Mouse (Mus musculus): ENCODE data around the gene C1qtnf7.

The C1qtnf7 gene

DNA sequence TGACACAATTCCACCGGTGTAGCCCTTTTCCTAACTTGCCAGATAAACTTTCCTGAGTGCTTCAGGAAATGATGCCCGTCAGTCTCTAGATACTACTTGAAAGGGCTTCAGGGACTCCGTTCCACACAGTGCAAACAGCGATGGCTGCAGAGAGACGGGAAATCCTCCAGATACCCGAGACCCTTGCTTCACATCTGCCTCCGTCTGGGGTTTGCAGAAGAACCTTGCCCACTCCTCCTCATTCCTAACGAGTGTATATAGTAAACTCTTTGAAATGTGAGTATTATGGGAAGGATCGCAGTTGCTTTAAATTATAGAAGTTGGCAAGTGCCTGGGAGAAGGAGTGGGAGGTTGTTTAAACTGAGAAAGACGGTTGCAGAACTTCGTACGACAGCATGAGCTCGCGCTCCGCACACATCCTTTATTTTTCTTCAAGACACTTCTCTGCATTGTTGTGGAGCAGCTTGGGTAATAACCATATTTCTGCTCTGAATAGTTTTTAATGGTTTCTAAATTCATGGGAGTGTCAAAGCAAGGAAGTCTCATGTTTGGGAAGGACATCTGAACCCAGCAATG lies at the start of gene C1qtnf7:
Gene C1qtnf7, plus strand, starts transcription at position 138 of the 576 bp plus-strand sequence.
- no peak for DNase-seq (ENCODE audit: low spot score in 2 of 2)

DNA sequence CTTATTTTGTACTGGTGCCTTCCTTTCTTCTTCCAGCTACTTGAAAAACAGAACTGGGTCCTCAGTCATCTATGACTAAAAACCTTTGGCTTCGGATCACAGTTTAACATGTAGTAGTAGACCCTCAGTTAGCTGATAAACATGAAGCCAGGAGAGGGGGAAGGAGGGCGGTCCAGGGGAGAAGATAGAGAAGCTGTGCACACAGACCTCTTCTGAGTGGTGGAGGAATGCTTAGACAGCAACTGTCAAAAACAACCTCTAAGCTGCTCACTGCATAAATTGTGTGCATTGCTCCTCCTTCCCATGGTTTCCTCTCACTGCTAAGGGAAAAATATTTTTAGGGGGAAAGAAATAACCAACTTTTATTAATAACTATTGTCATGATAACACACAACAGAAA lies 48.6 kb upstream of the C1qtnf7 start:
- DNase-seq (ENCODE audit: low spot score in 2 of 2): no peak

DNA sequence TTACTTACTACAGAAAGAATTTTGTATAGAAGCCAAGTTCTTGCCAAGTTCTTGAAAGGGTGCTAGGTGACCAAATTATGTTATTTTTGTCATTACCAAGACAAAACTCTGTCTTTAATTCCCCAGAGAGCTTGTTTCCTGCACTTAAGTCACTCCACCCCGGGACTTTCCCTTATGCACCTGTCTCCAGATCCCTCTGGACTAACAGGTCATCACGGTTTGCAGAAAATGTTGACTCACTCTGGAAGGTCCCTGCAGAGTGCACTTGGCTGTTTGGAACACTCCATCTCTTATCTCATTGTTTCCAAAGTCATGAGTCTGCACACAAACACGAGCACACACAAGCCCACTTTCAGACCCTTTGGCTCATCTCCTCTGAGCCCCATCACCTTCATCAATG lies 48.1 kb upstream of the C1qtnf7 start:
- DNase-seq (ENCODE audit: low spot score in 2 of 2): no peak

DNA sequence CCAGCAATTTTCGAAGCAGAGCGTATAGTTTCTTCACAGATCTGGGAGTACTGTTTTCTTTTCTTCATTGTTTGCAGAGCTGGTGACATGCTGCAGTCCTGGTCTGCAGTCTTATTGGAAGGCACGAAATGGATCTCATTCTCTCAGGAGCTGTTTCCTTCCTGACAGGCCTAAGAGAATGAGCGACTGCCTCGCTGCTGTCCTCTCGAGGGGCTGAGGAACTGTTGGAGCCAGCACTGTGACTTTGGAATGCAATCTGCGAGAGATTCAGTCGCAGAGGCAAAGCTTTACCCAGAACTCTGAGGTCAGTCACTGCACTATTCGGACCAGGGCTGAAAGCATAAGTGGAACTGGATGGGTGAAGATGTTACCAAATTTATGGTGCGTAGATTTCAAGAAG lies 46.4 kb upstream of the C1qtnf7 start:
- no peak for DNase-seq (ENCODE audit: low spot score in 2 of 2)

DNA sequence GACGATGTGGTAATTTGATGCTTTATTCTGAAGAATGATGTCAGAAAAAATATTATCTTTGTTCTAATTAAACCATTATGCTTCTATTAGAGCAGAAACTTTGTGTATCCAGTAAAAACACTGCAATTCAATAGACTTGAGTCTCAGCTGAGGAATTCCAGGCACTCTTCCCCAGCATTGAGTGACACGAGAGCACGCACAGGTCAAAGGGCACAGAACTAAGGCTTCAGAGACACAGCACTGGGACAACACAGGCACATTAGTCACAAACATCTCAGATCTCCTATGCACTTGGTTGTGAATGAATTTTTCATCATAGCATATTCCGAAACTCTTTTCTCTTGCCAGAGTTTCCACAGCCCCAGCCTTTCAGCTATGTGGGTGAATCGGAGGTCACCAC lies 37.4 kb upstream of the C1qtnf7 start:
- no peak for DNase-seq (ENCODE audit: low spot score in 2 of 2)

DNA sequence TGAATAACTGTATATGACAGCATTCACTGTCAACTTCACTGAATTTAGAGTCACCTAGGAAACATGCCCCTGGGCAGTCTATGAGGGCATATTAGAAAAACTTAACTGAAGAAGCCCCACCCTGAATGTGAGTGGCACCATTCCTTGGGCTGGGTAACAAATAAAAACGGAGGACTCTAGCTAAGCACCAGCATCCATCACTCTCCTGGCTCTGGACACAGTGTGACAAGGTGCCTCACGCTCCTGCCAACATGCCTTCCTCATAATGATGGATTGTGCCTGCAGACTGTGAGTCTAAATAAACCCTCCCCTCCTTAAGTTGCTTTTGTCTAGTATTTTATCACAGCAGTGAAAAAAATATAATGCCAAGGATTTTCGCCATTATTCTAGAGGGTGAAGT lies 35.3 kb upstream of the C1qtnf7 start:
- DNase-seq (ENCODE audit: low spot score in 2 of 2): no peak

DNA sequence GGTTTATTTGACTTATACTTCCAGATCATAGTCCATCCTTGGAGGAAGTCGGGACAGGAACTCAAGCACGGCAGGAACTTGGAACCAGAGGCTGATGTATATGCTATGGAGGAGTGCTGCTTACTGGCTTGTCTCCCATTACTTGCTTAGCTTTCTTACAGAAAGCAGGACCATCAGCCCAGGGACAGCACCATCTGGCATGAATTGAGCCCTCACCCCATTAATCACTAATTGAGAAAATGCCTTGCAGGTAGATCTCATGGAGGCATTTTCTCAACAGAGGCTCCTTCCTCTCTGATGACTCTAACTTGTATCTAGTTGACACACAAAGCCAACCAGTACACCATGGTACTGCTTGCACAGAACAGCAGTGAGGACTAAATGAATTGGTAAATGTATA lies 34.6 kb upstream of the C1qtnf7 start:
- DNase-seq (ENCODE audit: low spot score in 2 of 2): no peak

DNA sequence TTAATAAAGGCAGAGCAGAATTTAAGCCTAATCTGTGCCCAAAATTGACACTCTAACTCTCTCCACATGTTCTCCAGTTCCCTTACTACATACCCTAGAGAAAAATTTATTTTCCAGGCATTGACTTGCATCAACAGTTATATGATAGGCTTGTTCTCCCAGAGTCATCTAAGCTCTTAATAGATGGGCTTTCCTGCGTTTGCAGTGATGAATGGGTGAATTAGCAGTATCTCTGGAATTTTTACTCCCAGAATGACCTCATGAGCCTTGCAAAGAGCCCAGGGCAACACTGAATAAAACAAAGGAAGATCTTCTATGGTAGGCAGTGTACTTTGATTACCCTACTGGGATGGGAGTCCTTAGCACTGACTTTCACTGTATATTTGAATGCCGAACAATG lies 33.5 kb upstream of the C1qtnf7 start:
- DNase-seq (ENCODE audit: low spot score in 2 of 2): no peak

DNA sequence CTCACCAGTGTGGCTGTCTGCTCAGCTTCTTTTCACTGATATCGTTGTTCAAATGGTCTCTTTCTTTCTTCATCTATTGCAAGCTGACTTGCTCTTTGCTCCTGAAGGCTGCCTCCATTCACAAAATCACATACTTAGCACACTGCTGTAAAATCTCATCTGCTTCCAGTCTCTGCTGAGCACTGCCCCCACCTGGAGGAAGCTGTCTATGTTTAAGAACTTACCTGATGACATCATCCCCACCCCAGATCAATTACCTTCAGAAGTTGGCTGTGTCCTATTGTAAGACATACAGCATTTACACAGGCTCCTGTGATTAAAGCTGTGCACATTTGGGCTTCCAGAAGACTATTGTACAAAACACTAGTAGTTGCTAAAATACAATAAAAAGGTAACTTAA lies 13.5 kb upstream of the C1qtnf7 start:
- DNase-seq (ENCODE audit: low spot score in 2 of 2): no peak

DNA sequence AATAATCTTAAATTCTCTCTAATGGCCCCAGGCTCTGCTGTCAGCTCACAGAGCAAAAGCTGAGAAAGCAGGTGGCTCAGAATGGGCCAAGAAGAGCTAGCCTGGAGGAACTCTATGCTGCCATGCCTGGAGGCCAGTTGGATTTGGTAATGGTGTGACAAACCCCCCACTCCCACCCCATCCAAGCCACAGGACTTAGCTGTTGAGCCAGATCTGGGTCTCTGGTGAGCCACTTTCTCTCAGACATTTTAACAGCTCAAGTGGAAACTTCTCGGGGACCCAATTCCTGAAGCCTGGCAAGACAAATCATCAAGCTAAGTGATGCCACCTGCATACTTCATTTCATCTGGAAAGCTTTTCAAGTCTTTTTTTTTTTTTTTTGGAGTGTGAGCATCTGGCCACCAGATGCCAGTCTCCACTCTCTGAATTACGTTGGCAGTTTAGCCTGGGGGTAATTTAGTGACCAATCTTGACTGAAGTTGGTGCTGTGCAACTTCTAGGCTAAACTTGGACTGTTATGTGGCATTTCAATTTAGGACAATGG lies 11.0 kb upstream of the C1qtnf7 start:
- no peak for DNase-seq (ENCODE audit: low spot score in 2 of 2)

DNA sequence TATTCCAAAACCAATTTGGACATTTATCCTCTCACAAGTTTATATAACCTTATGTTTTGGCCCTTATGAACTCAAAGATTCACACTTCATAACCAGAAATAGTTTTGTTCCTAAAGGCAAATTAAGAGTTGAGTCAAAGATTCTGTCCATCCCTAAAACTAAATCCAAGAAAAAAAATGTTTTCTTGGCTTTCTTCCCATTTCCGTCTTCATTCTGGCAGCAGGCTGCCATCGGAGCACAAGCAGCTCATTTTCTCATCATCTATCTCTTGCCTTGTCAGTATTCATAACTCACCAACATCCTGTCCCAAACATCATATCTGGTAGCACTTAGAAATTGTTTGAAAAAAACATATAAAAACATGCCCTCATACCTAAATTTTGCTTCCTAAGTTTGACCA lies 6.9 kb upstream of the C1qtnf7 start:
- DNase-seq (ENCODE audit: low spot score in 2 of 2): no peak

DNA sequence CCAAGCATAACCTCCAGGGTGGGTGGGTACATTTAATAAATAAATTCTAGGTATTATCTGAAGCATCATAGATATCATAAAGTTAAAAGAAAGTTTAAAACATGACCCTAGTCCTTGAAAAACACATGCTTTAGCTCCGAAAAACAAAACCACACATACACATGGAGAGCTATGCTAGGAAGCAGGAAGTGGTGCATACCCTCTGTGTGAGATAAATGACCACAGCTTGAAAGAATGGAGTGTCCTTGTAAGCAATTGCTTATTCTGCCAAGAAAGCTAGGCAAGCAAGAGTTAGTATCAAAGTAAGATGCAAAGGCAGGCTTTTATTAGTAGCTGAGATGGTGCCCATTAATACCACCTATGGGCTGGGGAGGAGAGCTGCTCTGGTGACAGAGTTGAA lies 6.4 kb upstream of the C1qtnf7 start:
- DNase-seq (ENCODE audit: low spot score in 2 of 2): no peak

DNA sequence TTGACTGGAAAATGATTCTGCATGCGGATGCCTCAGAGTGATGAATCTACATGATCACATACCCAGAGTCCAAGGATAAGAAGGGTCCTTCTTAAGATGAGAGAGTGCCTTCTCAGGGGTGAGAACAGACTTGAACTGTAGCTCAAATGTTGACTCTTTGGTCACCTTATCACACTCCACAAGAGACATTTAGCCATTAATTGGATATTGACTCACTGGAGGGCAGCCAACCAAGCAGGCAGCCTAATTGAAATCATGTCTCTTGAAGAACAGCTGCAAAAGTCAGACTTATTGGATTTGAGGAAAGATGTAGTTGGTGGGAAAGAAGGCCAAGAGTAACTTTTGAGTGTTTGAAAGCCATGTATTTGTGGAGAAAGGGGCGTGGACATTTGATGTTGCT lies 4.2 kb upstream of the C1qtnf7 start:
- DNase-seq (ENCODE audit: low spot score in 2 of 2): no peak

DNA sequence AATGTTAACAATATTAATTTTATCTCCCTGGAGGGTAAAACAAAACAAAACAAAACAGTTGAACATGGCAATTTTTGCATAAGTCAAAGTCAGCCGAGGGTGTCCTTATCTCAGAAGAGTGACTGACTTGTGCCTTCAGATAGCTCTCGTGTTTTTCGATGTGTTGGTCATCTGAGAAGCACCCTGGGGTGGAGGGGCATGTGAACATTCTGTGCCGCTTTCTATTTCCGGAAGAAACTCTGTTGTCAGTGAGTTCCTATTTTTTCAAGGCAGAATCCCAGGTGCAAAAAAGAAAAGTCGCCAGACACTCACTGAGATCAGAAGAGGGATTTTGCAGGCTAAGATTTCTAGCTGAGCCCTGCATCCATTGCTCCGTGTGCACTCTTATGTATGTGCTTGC lies 1.2 kb downstream of the C1qtnf7 start:
- no peak for DNase-seq (ENCODE audit: low spot score in 2 of 2)

DNA sequence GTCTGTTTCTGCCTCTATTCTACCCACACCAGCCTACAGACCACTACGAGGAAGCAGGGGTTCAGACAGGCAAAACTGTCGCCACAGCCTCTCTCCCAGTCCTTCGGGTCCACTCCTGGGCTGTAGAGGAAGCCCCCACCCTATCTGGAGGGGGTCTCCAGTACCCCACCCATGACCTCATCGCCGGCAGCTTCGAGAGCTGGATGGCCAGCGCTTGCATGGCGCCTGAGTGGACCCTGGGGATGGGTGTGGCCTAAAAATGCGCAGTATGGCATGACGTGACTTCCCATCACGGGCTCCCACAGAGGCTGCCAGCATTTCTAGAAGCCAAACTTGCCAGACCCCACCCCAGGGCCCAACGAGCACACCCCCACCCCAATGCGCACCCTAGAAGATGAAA lies 2.0 kb downstream of the C1qtnf7 start:
- peak in 1 of 2 experiments; percentile 15 for DNase-seq (ENCODE audit: low spot score in 2 of 2)

DNA sequence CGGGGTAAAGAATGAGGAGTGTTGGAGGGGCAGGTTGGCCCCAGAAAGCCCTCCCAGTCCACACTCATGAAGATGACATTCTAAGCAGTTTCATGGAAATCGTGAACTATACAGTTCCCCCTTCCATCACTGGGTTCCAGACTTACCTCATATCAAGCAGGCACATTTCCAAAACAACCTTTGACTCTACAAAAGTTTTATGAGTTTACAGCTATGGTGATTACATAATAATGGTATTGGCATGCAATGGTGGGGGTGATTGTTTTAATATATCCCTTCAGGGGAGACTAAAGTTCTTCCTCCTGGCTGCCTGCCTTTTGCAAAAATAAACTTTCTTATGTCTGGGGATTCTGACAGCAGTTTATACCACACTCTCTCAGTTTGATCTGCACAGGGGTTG lies 4.6 kb downstream of the C1qtnf7 start:
- DNase-seq (ENCODE audit: low spot score in 2 of 2): no peak

DNA sequence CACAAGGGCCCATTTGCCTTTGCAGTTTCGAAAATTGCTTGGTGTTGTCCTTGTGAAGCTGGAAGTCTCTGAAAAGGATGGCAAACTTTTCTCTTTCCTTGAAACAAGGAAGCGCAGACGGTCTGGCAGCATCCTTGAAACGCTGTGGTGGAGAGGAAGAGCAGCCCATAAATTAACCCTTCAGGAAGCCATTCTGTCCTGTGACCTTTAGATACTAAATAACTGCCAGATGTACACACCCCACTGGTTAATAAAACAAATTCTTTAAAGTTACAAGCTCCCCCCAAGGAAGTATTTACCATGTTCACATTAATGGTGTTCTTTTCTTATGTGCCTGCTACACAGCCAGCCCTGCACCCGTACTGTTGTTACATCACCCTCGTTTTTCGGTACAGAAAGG lies 6.0 kb downstream of the C1qtnf7 start:
- DNase-seq (ENCODE audit: low spot score in 2 of 2): no peak

DNA sequence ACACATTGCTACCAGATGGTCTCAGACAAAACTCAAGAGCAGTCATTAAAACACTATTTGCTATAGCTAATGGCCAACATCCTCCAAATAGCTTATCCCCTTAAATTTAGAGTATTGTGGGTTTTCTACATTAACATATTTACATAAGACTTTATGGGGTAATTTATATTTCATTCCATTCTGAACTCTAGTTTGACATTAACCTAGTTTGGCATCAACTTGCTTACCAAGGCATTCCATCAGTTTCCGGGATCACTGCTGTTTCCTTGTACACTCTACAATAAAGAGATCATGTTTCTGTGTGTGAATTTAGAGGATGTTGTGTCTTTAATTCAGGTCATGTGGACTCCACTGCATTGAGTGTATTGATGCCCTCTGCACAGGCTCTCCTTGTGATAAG lies 7.5 kb downstream of the C1qtnf7 start:
- no peak for DNase-seq (ENCODE audit: low spot score in 2 of 2)

DNA sequence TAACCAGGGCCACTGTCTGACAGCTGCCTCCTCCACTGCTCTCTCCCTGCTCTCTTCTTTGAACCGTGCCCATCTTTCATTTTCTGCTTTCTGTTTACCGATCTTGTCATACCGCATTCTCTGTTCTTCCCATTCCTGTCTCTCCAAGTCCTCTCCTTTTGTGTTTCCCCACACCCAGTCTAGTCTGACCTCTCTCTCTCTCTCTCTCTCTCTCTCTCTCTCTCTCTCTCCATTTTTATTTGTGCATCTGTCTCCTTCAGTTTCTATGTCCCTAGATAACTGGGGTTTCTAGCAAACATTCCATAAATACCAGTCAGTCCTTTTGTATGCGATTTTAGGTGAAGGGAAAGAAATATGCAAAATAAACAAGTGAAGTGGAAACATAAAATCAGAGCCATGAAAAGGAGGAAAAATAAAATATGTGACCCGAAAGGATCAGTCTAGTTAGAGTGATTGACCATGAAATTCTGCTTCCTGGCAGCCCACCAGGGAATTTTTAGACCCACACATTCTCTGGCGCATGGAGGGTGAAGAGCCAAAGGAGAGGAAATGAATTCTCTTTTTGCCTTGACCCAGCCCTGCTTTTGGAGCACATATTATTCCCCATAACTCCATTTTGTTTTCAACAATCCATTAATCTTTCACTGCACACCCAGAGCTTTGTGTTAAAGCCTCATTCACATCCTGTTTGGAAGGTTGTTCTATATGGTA lies 11.7 kb downstream of the C1qtnf7 start:
- DNase-seq (ENCODE audit: low spot score in 2 of 2): peak in 1 of 2 experiments; percentile 16

DNA sequence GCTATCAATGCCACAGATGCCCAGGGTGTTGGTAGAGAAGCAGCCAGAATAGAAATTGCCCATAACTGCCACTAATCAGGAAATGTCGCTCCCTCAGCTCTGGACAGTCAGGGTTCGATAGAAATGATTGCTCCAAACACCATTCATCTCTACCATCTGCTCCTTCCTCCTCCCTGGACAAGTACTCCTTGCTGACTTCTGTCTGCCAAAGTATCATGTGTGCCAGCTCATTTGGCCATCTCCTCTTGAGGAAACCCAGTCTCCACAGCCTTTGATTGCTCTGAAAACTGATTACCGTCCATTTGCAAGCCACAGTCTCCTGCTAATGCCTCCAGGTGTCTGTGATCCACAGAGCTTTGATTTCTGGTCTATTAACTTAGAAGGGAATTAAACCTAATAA lies 14.8 kb downstream of the C1qtnf7 start:
- no peak for DNase-seq (ENCODE audit: low spot score in 2 of 2)

DNA sequence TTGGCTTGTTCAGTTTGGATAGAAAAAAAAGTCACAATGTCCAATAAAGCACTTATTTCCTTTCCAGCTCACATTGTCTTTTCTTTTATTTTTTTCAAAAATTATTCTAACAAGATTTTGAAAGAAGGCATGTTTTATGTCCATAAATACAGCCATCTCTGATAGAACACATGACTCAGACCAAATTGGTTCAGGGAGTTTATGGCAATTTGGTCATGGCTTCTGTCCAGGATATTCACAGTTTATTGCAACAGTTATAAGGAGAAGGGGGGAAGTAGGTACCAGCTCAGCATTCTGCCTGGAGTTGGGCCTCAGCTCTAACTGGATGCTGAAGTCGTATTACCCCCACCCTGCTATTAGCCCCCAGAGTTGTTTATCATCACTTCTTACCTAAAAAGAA lies 15.5 kb downstream of the C1qtnf7 start:
- DNase-seq (ENCODE audit: low spot score in 2 of 2): no peak

DNA sequence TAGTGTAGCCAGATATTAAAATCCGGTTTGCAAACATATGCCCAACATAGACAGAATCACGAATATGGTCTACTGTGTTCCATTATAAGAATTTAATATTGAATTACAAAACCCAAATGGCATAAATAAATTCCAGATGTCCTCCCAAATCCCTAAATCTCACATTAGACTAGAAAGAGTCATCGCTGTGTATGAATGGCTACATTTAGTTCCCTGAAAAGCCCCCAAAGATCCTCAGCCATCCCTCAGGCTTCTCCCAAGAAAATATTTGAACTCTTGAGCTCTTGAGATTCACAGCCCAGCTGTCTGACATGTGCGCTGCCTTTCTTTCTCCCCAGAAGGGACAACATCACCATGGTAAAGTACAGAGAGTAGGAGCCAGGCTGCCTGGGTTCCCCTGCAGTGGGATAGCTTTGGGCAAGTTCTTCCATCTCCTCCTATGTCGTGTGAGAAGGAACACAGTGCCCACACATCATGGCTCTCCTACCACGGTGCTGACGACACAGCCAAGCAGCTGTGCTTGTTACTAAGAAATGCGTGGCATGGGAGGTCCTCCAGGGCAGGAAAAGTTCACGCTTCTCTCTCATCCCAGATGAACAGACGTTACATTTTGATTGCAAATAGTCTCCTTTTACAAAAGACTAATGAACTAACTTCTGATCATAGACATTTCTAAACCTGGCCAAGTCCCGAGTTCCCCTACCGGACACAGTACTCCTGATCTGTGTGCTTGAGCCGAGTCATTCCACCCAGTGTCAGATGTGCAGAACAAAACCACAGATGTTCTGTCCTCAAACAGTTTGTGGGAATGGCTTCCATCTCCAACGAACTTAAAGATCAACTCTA lies 23.2 kb downstream of the C1qtnf7 start:
- DNase-seq (ENCODE audit: low spot score in 2 of 2): no peak

DNA sequence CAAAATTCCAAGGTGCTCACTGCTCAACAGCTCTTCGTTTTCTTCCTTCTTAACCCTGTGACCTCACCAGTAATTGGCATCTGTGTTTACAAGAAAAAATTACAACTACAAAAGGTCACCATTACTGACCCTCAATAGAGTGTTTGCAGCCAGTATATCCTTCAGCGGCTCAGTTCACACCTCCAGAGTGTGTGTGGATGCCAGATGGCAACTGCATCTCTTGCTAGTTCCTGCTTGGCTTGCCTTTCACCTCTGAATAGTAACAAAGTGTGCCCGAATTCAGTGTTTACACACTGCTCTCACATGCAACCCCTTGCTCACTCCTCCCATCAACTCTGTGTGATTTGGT lies 23.8 kb downstream of the C1qtnf7 start:
- DNase-seq (ENCODE audit: low spot score in 2 of 2): no peak

All from spleen, postnatal 10 days (tissue).